Mouse (Mus musculus) liver, postnatal 0 days (tissue): ENCODE measurements around the gene Rap1a. TPM values are rescaled to one million over a fixed set of nuclear protein-coding genes. Genes with fewer than 3 reads are reported as not detected.

Source experiments
- ATAC-seq: fragments of 200-750 bp; cut with Nextera tagmentation; 2 replicates; pipeline ENCODE4 v1.8.0; 2017; ENCODE audit warnings: mild to moderate bottlenecking, moderate library complexity
- DNase-seq: peaks from one replicate; pipeline ENCODE4 v3.0.0-alpha.2; 2016
- H3K27ac ChIP-seq: fragments of 300-500 bp; sonication (generic); 2 replicates; pipeline ENCODE4 v1.5.1; 2014; ENCODE audit warnings: antibody characterized with exemption, moderate library complexity, mild to moderate bottlenecking, low read depth
- H3K27me3 ChIP-seq: fragments of 300-500 bp; sonication (generic); 2 replicates; pipeline ENCODE4 v1.6.1; 2014; ENCODE audit warnings: low read length, control low read depth, mixed read lengths; ENCODE audit not compliant: insufficient read depth
- H3K36me3 ChIP-seq: fragments of 300-500 bp; sonication (generic); replicated peaks from 2 replicates; pipeline ENCODE4 v1.6.1; 2014; ENCODE audit warnings: mild to moderate bottlenecking, control low read depth, low read length, moderate library complexity, mixed read lengths; ENCODE audit not compliant: insufficient read depth
- H3K4me1 ChIP-seq: fragments of 300-500 bp; sonication (generic); 2 replicates; pipeline ENCODE4 v1.6.1; 2014; ENCODE audit warnings: antibody characterized with exemption, mild to moderate bottlenecking, control low read depth; ENCODE audit not compliant: insufficient read depth
- H3K4me2 ChIP-seq: fragments of 300-500 bp; sonication (generic); 2 replicates; pipeline ENCODE4 v1.6.1; 2014; ENCODE audit warnings: low read depth, mild to moderate bottlenecking, low read length, moderate library complexity, mixed read lengths
- H3K4me3 ChIP-seq: fragments of 300-500 bp; sonication (generic); 2 replicates; pipeline ENCODE4 v1.5.1; 2014; ENCODE audit warnings: low read depth, low read length
- H3K9ac ChIP-seq: fragments of 300-500 bp; sonication (generic); replicated peaks from 2 replicates; pipeline ENCODE4 v1.6.1; 2014; ENCODE audit warnings: mild to moderate bottlenecking, moderate library complexity
- H3K9me3 ChIP-seq: fragments of 300-500 bp; sonication (generic); 2 replicates; pipeline ENCODE4 v1.6.1; 2016; ENCODE audit warnings: mild to moderate bottlenecking, control low read depth, low read length, mixed read lengths
- CTCF ChIP-seq: sonication (generic); IDR thresholded peaks from 2 replicates; pipeline ENCODE4 v1.5.1; 2016; ENCODE audit warnings: antibody characterized with exemption, low read depth
- EP300 ChIP-seq: IDR thresholded peaks from 2 replicates; pipeline ENCODE4 v1.6.1; 2016; ENCODE audit warnings: antibody characterized with exemption, low read depth, mild to moderate bottlenecking
- WGBS: fragments of 180-500 bp; shearing (Covaris S2); extraction: QIAGEN DNeasy Blood & Tissue Kit; methylation state at CpG from one replicate; pipeline ENCODE4 v1.1.7; 2014; ENCODE audit not compliant: insufficient replicate concordance; 5-methylcytosine and 5-hydroxymethylcytosine counted together
- polyA plus RNA-seq: library from polyadenylated mRNA; unstranded; fragments of >200 nt; fragmentation: Nextera tagmentation; extraction: Ambion mirVana; gene quantifications from 2 replicates; pipeline ENCODE4 v1.2.1, GENCODE M21; 2015

The Rap1a gene
- polyA plus RNA-seq, 1 experiment from 2014 or later: 93.3 TPM

- no peaks in the 10 kb centered on the region for H3K27me3 ChIP-seq
- no peak overlapping the region for H3K4me3 ChIP-seq
- no peak overlapping the region for H3K9ac ChIP-seq
- ATAC-seq: peak; percentile 54
- H3K27ac ChIP-seq: no peak overlapping the region
- TF ChIP-seq CTCF: peak; percentile 80
- no peak for TF ChIP-seq EP300
- H3K4me2 ChIP-seq: no peak overlapping the region
- H3K9me3 ChIP-seq: peaks cover 2% of the 10 kb centered on the region; the same call in 1 of the 2 replicates
- peaks cover 7% of the 10 kb centered on the region for H3K4me1 ChIP-seq
- peak; percentile 50 for DNase-seq
- no peaks in the 10 kb centered on the region for H3K36me3 ChIP-seq
Measured at GRCm38 (mm10) chr3:105771534-105771933, 29.6 kb downstream of the Rap1a start.

GRCm38 (mm10) chr3:105770836-105771235 is 30.3 kb downstream of the Rap1a start:
- no peak overlapping the region for H3K27ac ChIP-seq
- no peaks in the 10 kb centered on the region for H3K27me3 ChIP-seq
- no peak overlapping the region for H3K9ac ChIP-seq
- no peak for ATAC-seq
- 78% methylated on average over 1 of the region's 1 CpGs for WGBS
- H3K4me1 ChIP-seq: peaks cover 7% of the 10 kb centered on the region
- H3K4me3 ChIP-seq: no peak overlapping the region
- TF ChIP-seq CTCF (no peak), EP300 (no peak)
- H3K36me3 ChIP-seq: no peaks in the 10 kb centered on the region
- H3K4me2 ChIP-seq: no peak overlapping the region
- peaks cover 2% of the 10 kb centered on the region; the same call in 1 of the 2 replicates for H3K9me3 ChIP-seq
- DNase-seq: no peak

- no peaks in the 10 kb centered on the region for H3K27me3 ChIP-seq
- no peak overlapping the region for H3K9ac ChIP-seq
- TF ChIP-seq CTCF: no peak
- no peak for TF ChIP-seq EP300
- peaks cover 7% of the 10 kb centered on the region for H3K4me1 ChIP-seq
- H3K4me3 ChIP-seq: no peak overlapping the region
- no peak overlapping the region for H3K27ac ChIP-seq
- H3K36me3 ChIP-seq: no peaks in the 10 kb centered on the region
- ATAC-seq (no peak), DNase-seq (no peak)
- peaks cover 2% of the 10 kb centered on the region; the same call in 1 of the 2 replicates for H3K9me3 ChIP-seq
- 56% methylated on average over 2 of the region's 2 CpGs for WGBS
- H3K4me2 ChIP-seq: no peak overlapping the region
Measured at GRCm38 (mm10) chr3:105769380-105769779, 31.8 kb downstream of the Rap1a start.

DNA sequence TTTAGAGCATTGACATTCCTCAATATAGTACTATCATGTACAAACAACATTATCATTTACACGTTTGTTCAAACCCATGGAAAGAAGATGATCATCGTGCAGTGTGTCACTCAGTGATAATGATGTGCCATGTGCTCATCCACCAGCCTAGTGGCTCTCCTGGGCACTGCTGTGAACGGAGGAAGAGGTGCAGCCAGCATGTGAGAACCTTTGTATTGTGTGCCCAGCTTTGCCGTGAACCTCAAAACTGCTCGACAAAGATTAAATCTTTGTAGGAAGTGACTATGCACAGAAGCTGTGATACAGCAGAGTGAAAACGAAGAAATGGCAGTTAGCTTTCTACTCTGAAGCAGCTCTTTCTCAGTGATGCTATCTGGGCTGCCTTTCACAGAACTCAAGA is 32.6 kb downstream of the Rap1a start:
- H3K9ac ChIP-seq: no peak overlapping the region
- TF ChIP-seq EP300 (no peak), CTCF (peak; percentile 34; the same call in 1 of the 2 replicates)
- H3K4me1 ChIP-seq: peaks cover 10% of the 10 kb centered on the region
- peak; percentile 63 for ATAC-seq
- no peaks in the 10 kb centered on the region for H3K36me3 ChIP-seq
- H3K4me3 ChIP-seq: no peak overlapping the region
- H3K9me3 ChIP-seq: peaks cover 2% of the 10 kb centered on the region; the same call in 1 of the 2 replicates
- no peak for DNase-seq
- no peak overlapping the region for H3K4me2 ChIP-seq
- no peaks in the 10 kb centered on the region for H3K27me3 ChIP-seq
- H3K27ac ChIP-seq: no peak overlapping the region
- 36% methylated on average over 6 of the region's 6 CpGs for WGBS

DNA sequence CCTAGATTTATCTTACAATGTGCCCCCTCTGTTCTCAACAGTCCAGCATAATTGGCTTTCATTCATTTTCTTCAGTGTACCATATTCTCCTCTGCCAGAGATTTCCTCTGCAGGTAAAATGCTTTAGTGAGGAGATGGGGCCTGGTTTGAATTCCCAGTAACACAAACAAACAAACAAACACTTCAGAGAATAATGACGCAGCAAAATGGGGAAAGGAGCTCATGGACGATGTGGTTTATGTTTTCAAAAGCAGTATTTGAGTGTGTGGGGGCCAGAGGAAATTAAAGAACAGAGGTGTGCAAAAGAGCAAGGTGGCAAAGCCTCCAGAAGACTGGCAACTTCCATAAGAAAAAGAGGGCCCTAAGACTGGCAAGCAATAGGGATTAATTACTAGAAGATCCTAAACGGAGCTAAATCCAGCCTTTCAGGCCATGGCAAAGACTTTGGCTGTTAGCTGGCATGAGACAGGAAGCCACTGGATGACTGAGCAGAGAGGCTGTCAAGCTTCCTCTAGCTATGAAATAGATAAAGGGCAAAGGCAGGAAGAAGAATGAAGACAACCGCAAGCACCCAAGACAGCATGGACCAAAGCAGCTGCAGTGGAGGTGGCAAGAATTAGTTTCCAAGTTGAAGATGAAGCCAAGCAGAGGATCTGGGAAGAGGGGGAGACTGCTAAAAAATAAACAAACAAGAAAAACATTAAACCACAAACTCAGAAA is 37.8 kb downstream of the Rap1a start:
- H3K4me1 ChIP-seq: peaks cover 32% of the 10 kb centered on the region

DNA sequence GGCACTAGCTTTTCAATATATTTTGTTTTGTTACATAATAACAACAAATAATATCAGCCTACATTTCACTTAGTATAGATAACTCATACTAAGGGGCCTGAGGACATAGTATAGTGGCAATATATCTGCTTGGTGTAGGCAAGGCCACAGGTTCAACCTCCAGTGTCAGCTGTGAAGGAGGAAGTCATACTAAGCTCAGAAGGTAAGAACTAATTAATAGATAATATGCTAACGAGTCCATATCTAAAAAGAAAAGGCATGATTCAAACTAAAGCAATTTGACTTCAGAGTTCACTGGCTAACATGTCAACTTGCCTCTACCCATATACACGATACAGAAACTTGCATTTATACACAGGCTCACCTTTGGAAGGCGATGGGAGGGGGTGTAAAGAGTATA is 41.1 kb downstream of the Rap1a start:
- no peaks in the 10 kb centered on the region for H3K36me3 ChIP-seq
- H3K27me3 ChIP-seq: no peaks in the 10 kb centered on the region
- peaks cover 49% of the 10 kb centered on the region for H3K4me1 ChIP-seq
- no peak for ATAC-seq
- no peak overlapping the region for H3K4me3 ChIP-seq
- WGBS: 80% methylated on average over 3 of the region's 3 CpGs
- no peak overlapping the region for H3K4me2 ChIP-seq
- H3K9me3 ChIP-seq: no peaks in the 10 kb centered on the region
- H3K9ac ChIP-seq: no peak overlapping the region
- TF ChIP-seq CTCF: no peak
- TF ChIP-seq EP300: no peak
- DNase-seq: no peak
- no peak overlapping the region for H3K27ac ChIP-seq

More for the DNA sequence above, 37.8 kb downstream of the Rap1a start:
- no peaks in the 10 kb centered on the region for H3K27me3 ChIP-seq
- 26% methylated on average over 4 of the region's 4 CpGs for WGBS
- no peaks in the 10 kb centered on the region for H3K36me3 ChIP-seq
- H3K4me2 ChIP-seq: 0 out of 2 replicates have a peak overlapping the region, but pooled peaks have one; percentile 26
- ATAC-seq (peak; percentile 72), DNase-seq (no peak)
- no peak for TF ChIP-seq CTCF
- no peak for TF ChIP-seq EP300
- H3K9ac ChIP-seq: 0 out of 2 replicates have a peak overlapping the region, but pooled peaks have one; percentile 31
- H3K4me3 ChIP-seq: no peak overlapping the region
- H3K27ac ChIP-seq: peak overlapping the region; percentile 75
- no peaks in the 10 kb centered on the region for H3K9me3 ChIP-seq
